Mouse (Mus musculus) midbrain, embryonic 15.5 days (tissue): ENCODE results near the gene Olfr328. TPM values are rescaled to one million over a fixed set of nuclear protein-coding genes. Genes with fewer than 3 reads are reported as not detected.

ENCODE experiments used
- ATAC-seq: fragments of 200-750 bp; cut with Nextera tagmentation; replicated peaks from 2 replicates; pipeline ENCODE4 v1.8.0; 2017; ENCODE audit warnings: moderate TSS enrichment
- H3K27ac ChIP-seq: fragments of 300-500 bp; sonication (generic); 2 replicates; pipeline ENCODE4 v1.5.1; 2015; ENCODE audit warnings: mild to moderate bottlenecking, inconsistent platforms
- H3K27me3 ChIP-seq: fragments of 300-500 bp; sonication (generic); replicated peaks from 2 replicates; pipeline ENCODE4 v1.6.1; 2015; ENCODE audit warnings: inconsistent platforms
- H3K36me3 ChIP-seq: fragments of 300-500 bp; sonication (generic); replicated peaks from 2 replicates; pipeline ENCODE4 v1.6.1; 2015; ENCODE audit warnings: inconsistent platforms
- H3K4me1 ChIP-seq: fragments of 300-500 bp; sonication (generic); 2 replicates; pipeline ENCODE4 v1.6.1; 2015; ENCODE audit warnings: inconsistent platforms
- H3K4me2 ChIP-seq: fragments of 300-500 bp; sonication (generic); 2 replicates; pipeline ENCODE4 v1.6.1; 2015; ENCODE audit warnings: inconsistent platforms, mild to moderate bottlenecking, moderate library complexity
- H3K4me3 ChIP-seq: fragments of 300-500 bp; sonication (generic); 2 replicates; pipeline ENCODE4 v1.5.1; 2015; ENCODE audit warnings: mild to moderate bottlenecking, inconsistent platforms
- H3K9ac ChIP-seq: fragments of 300-500 bp; sonication (generic); 2 replicates; pipeline ENCODE4 v1.6.1; 2015; ENCODE audit warnings: mild to moderate bottlenecking, inconsistent platforms
- H3K9me3 ChIP-seq: fragments of 300-500 bp; sonication (generic); 2 replicates; pipeline ENCODE4 v1.6.1; 2016; ENCODE audit warnings: inconsistent platforms
- WGBS: fragments of 180-500 bp; shearing (Covaris S2); methylation state at CpG from one replicate; pipeline ENCODE4 v1.1.7; 2015; ENCODE audit warnings: mixed read lengths; 5-methylcytosine and 5-hydroxymethylcytosine counted together
- polyA plus RNA-seq: library from polyadenylated mRNA; unstranded; fragments of >200 nt; fragmentation: Nextera tagmentation; extraction: Ambion mirVana; gene quantifications from 2 replicates; pipeline ENCODE4 v1.2.1, GENCODE M21; 2015

The Olfr328 gene
- 0.06 and 0.12 TPM in 2 replicates for polyA plus RNA-seq

GRCm38 (mm10) chr11:58555536-58555935, at the start of gene Olfr328:
Olfr328 (minus strand) TSS chr11:58555636.
- WGBS = 74% methylated on average over 1 of the region's 1 CpGs
- Histone ChIP-seq H3K27me3 (no peaks in the 10 kb centered on the region), H3K4me3 (no peak within 1 kb of the TSS), H3K4me2 (no peak within 1 kb of the TSS), H3K4me1 (no peaks in the 10 kb centered on the region), H3K27ac (no peak within 1 kb of the TSS), H3K9ac (no peak within 1 kb of the TSS), H3K36me3 (no peaks in the 10 kb centered on the region), H3K9me3 (no peaks in the 10 kb centered on the region)
- ATAC-seq = no peak

GRCm38 (mm10) chr11:58605228-58605627, 49.8 kb upstream of the Olfr328 start:
- 89% methylated on average over 3 of the region's 3 CpGs for whole genome bisulfite sequencing
- Histone ChIP-seq H3K4me2 (no peak overlapping the region), H3K27ac (no peak overlapping the region), H3K4me3 (no peak overlapping the region), H3K27me3 (no peaks in the 10 kb centered on the region), H3K36me3 (no peaks in the 10 kb centered on the region), H3K9me3 (no peaks in the 10 kb centered on the region), H3K9ac (no peak overlapping the region), H3K4me1 (no peaks in the 10 kb centered on the region)
- ATAC-seq = no peak

GRCm38 (mm10) chr11:58604688-58605087, 49.3 kb upstream of the Olfr328 start:
- 54% methylated on average over 2 of the region's 2 CpGs for WGBS

GRCm38 (mm10) chr11:58602800-58603560, 47.5 kb upstream of the Olfr328 start:
- H3K9ac ChIP-seq = no peak overlapping the region
- no peak overlapping the region for H3K4me3 ChIP-seq
- no peaks in the 10 kb centered on the region for H3K9me3 ChIP-seq
- H3K27me3 ChIP-seq = no peaks in the 10 kb centered on the region
- no peak overlapping the region for H3K4me2 ChIP-seq
- WGBS = 82% methylated on average over 6 of the region's 6 CpGs
- H3K36me3 ChIP-seq = no peaks in the 10 kb centered on the region
- H3K27ac ChIP-seq = no peak overlapping the region
- no peaks in the 10 kb centered on the region for H3K4me1 ChIP-seq
- ATAC-seq = no peak

More at GRCm38 (mm10) chr11:58604688-58605087, 49.3 kb upstream of the Olfr328 start:
- H3K9me3 ChIP-seq = no peaks in the 10 kb centered on the region
- H3K4me3 ChIP-seq = no peak overlapping the region
- no peak for ATAC-seq
- H3K36me3 ChIP-seq = no peaks in the 10 kb centered on the region
- H3K27me3 ChIP-seq = no peaks in the 10 kb centered on the region
- H3K9ac ChIP-seq = no peak overlapping the region
- H3K27ac ChIP-seq = no peak overlapping the region
- H3K4me1 ChIP-seq = no peaks in the 10 kb centered on the region
- no peak overlapping the region for H3K4me2 ChIP-seq

- H3K27me3 ChIP-seq = no peaks in the 10 kb centered on the region
- ATAC-seq = no peak
- no peaks in the 10 kb centered on the region for H3K9me3 ChIP-seq
Measured at GRCm38 (mm10) chr11:58602062-58602461, 46.6 kb upstream of the Olfr328 start.

GRCm38 (mm10) chr11:58597837-58598236, 42.4 kb upstream of the Olfr328 start:
- ATAC-seq = no peak
- no peaks in the 10 kb centered on the region for H3K9me3 ChIP-seq
- H3K9ac ChIP-seq = no peak overlapping the region
- no peaks in the 10 kb centered on the region for H3K4me1 ChIP-seq
- no peak overlapping the region for H3K4me3 ChIP-seq
- WGBS = 87% methylated on average over 13 of the region's 13 CpGs
- H3K36me3 ChIP-seq = no peaks in the 10 kb centered on the region
- no peaks in the 10 kb centered on the region for H3K27me3 ChIP-seq
- H3K4me2 ChIP-seq = no peak overlapping the region
- H3K27ac ChIP-seq = no peak overlapping the region

More at GRCm38 (mm10) chr11:58602062-58602461, 46.6 kb upstream of the Olfr328 start:
- Histone ChIP-seq H3K27ac (no peak overlapping the region), H3K4me3 (no peak overlapping the region), H3K4me2 (no peak overlapping the region), H3K36me3 (no peaks in the 10 kb centered on the region), H3K9ac (no peak overlapping the region), H3K4me1 (no peaks in the 10 kb centered on the region)

GRCm38 (mm10) chr11:58594814-58595213, 39.4 kb upstream of the Olfr328 start, which contains the start of gene Olfr324:
Olfr324 (plus strand) TSS chr11:58595114.
- no peak within 1 kb of the TSS for H3K4me3 ChIP-seq
- no peaks in the 10 kb centered on the region for H3K4me1 ChIP-seq
- H3K4me2 ChIP-seq = no peak within 1 kb of the TSS
- 85% methylated on average over 6 of the region's 6 CpGs for WGBS
- no peak for ATAC-seq
- H3K9ac ChIP-seq = no peak within 1 kb of the TSS
- H3K9me3 ChIP-seq = no peaks in the 10 kb centered on the region
- H3K27ac ChIP-seq = no peak within 1 kb of the TSS
- H3K36me3 ChIP-seq = no peaks in the 10 kb centered on the region
- no peaks in the 10 kb centered on the region for H3K27me3 ChIP-seq

- no peaks in the 10 kb centered on the region for H3K36me3 ChIP-seq
- ATAC-seq = no peak
- no peaks in the 10 kb centered on the region for H3K27me3 ChIP-seq
- no peaks in the 10 kb centered on the region for H3K4me1 ChIP-seq
- no peak overlapping the region for H3K4me3 ChIP-seq
- H3K4me2 ChIP-seq = no peak overlapping the region
- H3K27ac ChIP-seq = no peak overlapping the region
- no peaks in the 10 kb centered on the region for H3K9me3 ChIP-seq
- H3K9ac ChIP-seq = no peak overlapping the region
- WGBS = 59% methylated on average over 3 of the region's 3 CpGs
Measured at GRCm38 (mm10) chr11:58588620-58589250, 33.3 kb upstream of the Olfr328 start.

- Histone ChIP-seq H3K27me3 (no peaks in the 10 kb centered on the region), H3K4me1 (no peaks in the 10 kb centered on the region), H3K36me3 (no peaks in the 10 kb centered on the region), H3K9ac (no peak overlapping the region), H3K4me3 (no peak overlapping the region), H3K4me2 (no peak overlapping the region), H3K27ac (no peak overlapping the region), H3K9me3 (no peaks in the 10 kb centered on the region)
- no peak for ATAC-seq
- 62% methylated on average over 7 of the region's 7 CpGs for WGBS
Measured at GRCm38 (mm10) chr11:58587898-58588348, 32.5 kb upstream of the Olfr328 start.

GRCm38 (mm10) chr11:58578636-58579035, 23.2 kb upstream of the Olfr328 start:
- 82% methylated on average over 8 of the region's 8 CpGs for WGBS
- H3K27me3 ChIP-seq = no peaks in the 10 kb centered on the region
- H3K9me3 ChIP-seq = no peaks in the 10 kb centered on the region
- no peak overlapping the region for H3K9ac ChIP-seq
- ATAC-seq = no peak
- no peaks in the 10 kb centered on the region for H3K4me1 ChIP-seq
- H3K27ac ChIP-seq = no peak overlapping the region
- H3K4me3 ChIP-seq = no peak overlapping the region
- no peak overlapping the region for H3K4me2 ChIP-seq
- no peaks in the 10 kb centered on the region for H3K36me3 ChIP-seq

GRCm38 (mm10) chr11:58577430-58577829, 22.0 kb upstream of the Olfr328 start, which contains the start of gene Olfr325:
Olfr325 (plus strand) TSS chr11:58577730.
- Histone ChIP-seq H3K27ac (no peak within 1 kb of the TSS), H3K27me3 (no peaks in the 10 kb centered on the region), H3K36me3 (no peaks in the 10 kb centered on the region), H3K4me2 (no peak within 1 kb of the TSS), H3K4me1 (no peaks in the 10 kb centered on the region), H3K9me3 (no peaks in the 10 kb centered on the region), H3K4me3 (no peak within 1 kb of the TSS), H3K9ac (no peak within 1 kb of the TSS)
- 84% methylated on average over 1 of the region's 1 CpGs for WGBS
- no peak for ATAC-seq

- WGBS = 75% methylated on average over 5 of the region's 5 CpGs
- H3K9me3 ChIP-seq = no peaks in the 10 kb centered on the region
- no peak within 1 kb of the TSS for H3K4me2 ChIP-seq
- H3K4me1 ChIP-seq = no peaks in the 10 kb centered on the region
- no peak within 1 kb of the TSS for H3K4me3 ChIP-seq
- H3K27ac ChIP-seq = no peak within 1 kb of the TSS
- ATAC-seq = no peak
- H3K9ac ChIP-seq = no peak within 1 kb of the TSS
- H3K27me3 ChIP-seq = no peaks in the 10 kb centered on the region
- H3K36me3 ChIP-seq = no peaks in the 10 kb centered on the region
Measured at GRCm38 (mm10) chr11:58570405-58570804, 15.0 kb upstream of the Olfr328 start, which contains the start of gene Olfr224. Olfr224 (minus strand) TSS chr11:58570553.
